Mouse (Mus musculus) embryonic facial prominence, embryonic 14.5 days (tissue): ENCODE results near the gene Chtop. TPM values are rescaled to one million over a fixed set of nuclear protein-coding genes. Genes with fewer than 3 reads are reported as not detected.

Source experiments
- polyA plus RNA-seq: library from polyadenylated mRNA; unstranded; fragments of >200 nt; fragmentation: Nextera tagmentation; extraction: Ambion mirVana; gene quantifications from 2 replicates; pipeline ENCODE4 v1.2.1, GENCODE M21; 2014

Chtop gene
- polyA plus RNA-seq, 1 experiment from 2014 or later = 92.1 TPM

Other genes with a start within 250 kb of the Chtop start
- gene Dennd4b, start 244.3 kb downstream of the Chtop start, polyA plus RNA-seq = 4.1 and 4.7 TPM in 2 replicates
- 13.2 and 13.4 TPM in 2 replicates for gene Gatad2b, start 216.3 kb downstream of the Chtop start, polyA plus RNA-seq
- gene Slc27a3, start 119.6 kb downstream of the Chtop start, polyA plus RNA-seq = 24.3 and 26.2 TPM in 2 replicates
- 26.0 and 31.8 TPM in 2 replicates for gene Ints3, start 75.9 kb downstream of the Chtop start, polyA plus RNA-seq
- gene Npr1, start 43.6 kb downstream of the Chtop start, polyA plus RNA-seq = 6.7 and 8.2 TPM in 2 replicates
- gene Ilf2, start 33.4 kb downstream of the Chtop start, polyA plus RNA-seq = 137 and 166 TPM in 2 replicates
- gene Snapin, start 18.5 kb downstream of the Chtop start, polyA plus RNA-seq = 79.6 and 89.9 TPM in 2 replicates
- 37.2 and 49.6 TPM in 2 replicates for gene S100a1, start 4.9 kb upstream of the Chtop start, polyA plus RNA-seq
- gene S100a13, start 4.9 kb upstream of the Chtop start, polyA plus RNA-seq = 40.8 and 45.8 TPM in 2 replicates
- gene S100a14, start 17.4 kb upstream of the Chtop start, polyA plus RNA-seq = 15.6 and 21.5 TPM in 2 replicates
- 182 and 201 TPM in 2 replicates for gene S100a16, start 27.8 kb upstream of the Chtop start, polyA plus RNA-seq
- 5.2 and 7.9 TPM in 2 replicates for gene S100a3, start 51.1 kb upstream of the Chtop start, polyA plus RNA-seq
- gene S100a2, start 80.7 kb upstream of the Chtop start, polyA plus RNA-seq = not detected in 2 replicates
- gene Gm42674, start 92.4 kb upstream of the Chtop start, polyA plus RNA-seq = not detected in 2 replicates
- gene S100a4, start 94.3 kb upstream of the Chtop start, polyA plus RNA-seq = 16.8 and 22.9 TPM in 2 replicates
- gene S100a5, start 99.0 kb upstream of the Chtop start, polyA plus RNA-seq = 1.6 TPM in 1 of 2 replicates, not detected in the other
- gene S100a6, start 103.4 kb upstream of the Chtop start, polyA plus RNA-seq = 190 and 334 TPM in 2 replicates
- 0.84 TPM in 1 of 2 replicates, not detected in the other for gene S100a7a, start 144.5 kb upstream of the Chtop start, polyA plus RNA-seq
- 46.0 and 58.1 TPM in 2 replicates for gene S100a8, start 159.5 kb upstream of the Chtop start, polyA plus RNA-seq
- gene S100a9, start 186.2 kb upstream of the Chtop start, polyA plus RNA-seq = 30.1 and 39.1 TPM in 2 replicates
- 0.13 and 0.22 TPM in 2 replicates for gene Pglyrp4, start 217.4 kb upstream of the Chtop start, polyA plus RNA-seq